Mouse (Mus musculus) lung, postnatal 0 days (tissue): ENCODE data around the gene Nkain2.

Experiments used
- CTCF ChIP-seq: IDR thresholded peaks from 2 replicates; pipeline ENCODE4 v1.5.1; 2016; ENCODE audit warnings: antibody characterized with exemption, mild to moderate bottlenecking
- EP300 ChIP-seq: IDR thresholded peaks from 2 replicates; pipeline ENCODE4 v1.6.1; 2016; ENCODE audit warnings: antibody characterized with exemption, mild to moderate bottlenecking, control low read depth

DNA sequence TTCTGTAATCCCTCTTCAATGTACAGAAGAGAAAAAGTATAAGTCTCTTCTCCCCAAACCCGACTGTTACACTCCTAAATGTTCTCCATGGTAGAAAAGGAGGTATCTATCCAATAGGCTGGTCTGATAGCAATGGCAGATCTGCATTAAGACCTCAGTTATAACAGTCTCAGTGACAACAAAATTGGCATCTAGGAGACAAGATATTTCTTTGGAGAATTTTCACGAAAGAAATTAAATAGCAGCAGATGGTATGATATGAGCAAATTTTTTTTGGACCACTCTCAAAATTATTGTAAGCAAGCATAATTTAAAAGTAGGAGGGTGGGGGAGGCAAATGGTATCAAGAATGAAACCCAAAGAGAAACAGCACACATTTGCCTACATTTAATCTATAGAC lies 94.0 kb downstream of the Nkain2 start:
- TF ChIP-seq CTCF, result no peak
- no peak for TF ChIP-seq EP300
